Mouse (Mus musculus) MEL (cell line): ENCODE data around the gene AC124502.3. TPM values are rescaled to one million over a fixed set of nuclear protein-coding genes. Genes with fewer than 3 reads are reported as not detected.

ENCODE experiments used
- DNase-seq: peaks from one replicate; pipeline ENCODE4 v3.0.0; 2011; ENCODE audit warnings: low read depth, low spot score
- H3K27ac ChIP-seq: 2 replicates; pipeline ENCODE4 v1.5.1; 2012; ENCODE audit warnings: low read depth, mild to moderate bottlenecking, control low read depth, low read length, moderate library complexity; ENCODE audit not compliant: control insufficient read depth
- H3K27me3 ChIP-seq, 2 experiments: fragments of 150-350 bp in 1 of 2; sonication (generic) in 1 of 2; 2 replicates each; pipeline ENCODE4 v1.6.1; 2012; ENCODE audit warnings: low read length in 2 of 2, mild to moderate bottlenecking in 2 of 2, improper control_type of control experiment in 1 of 2, moderate library complexity in 1 of 2; ENCODE audit not compliant: insufficient read depth in 2 of 2, control insufficient read depth in 1 of 2
- H3K36me3 ChIP-seq, 2 experiments: 2 replicates each; pipeline ENCODE4 v1.6.1; 2012 to 2014; ENCODE audit warnings: low read length in 2 of 2, improper control_type of control experiment in 1 of 2, inconsistent platforms in 1 of 2, mild to moderate bottlenecking in 1 of 2; ENCODE audit not compliant: insufficient read depth in 2 of 2, control insufficient read depth in 1 of 2
- H3K4me1 ChIP-seq, 2 experiments: fragments of 150-350 bp in 1 of 2; sonication (generic) in 1 of 2; 2 replicates each; pipeline ENCODE4 v1.6.1; 2012; ENCODE audit warnings: low read length in 2 of 2, improper control_type of control experiment in 1 of 2, mild to moderate bottlenecking in 1 of 2; ENCODE audit not compliant: insufficient read depth in 2 of 2, control insufficient read depth in 1 of 2
- H3K4me3 ChIP-seq, 2 experiments: fragments of 150-350 bp in 1 of 2; sonication (generic) in 1 of 2; 2 replicates each; pipeline ENCODE4 v1.5.1; 2012; ENCODE audit warnings: low read depth in 2 of 2, low read length in 2 of 2, mild to moderate bottlenecking in 2 of 2, moderate library complexity in 2 of 2, control low read depth in 1 of 2, improper control_type of control experiment in 1 of 2; ENCODE audit not compliant: control insufficient read depth in 1 of 2, insufficient read depth in 1 of 2
- H3K79me2 ChIP-seq: 2 replicates; pipeline ENCODE4 v1.6.1; 2012; ENCODE audit warnings: mild to moderate bottlenecking, low read length, moderate library complexity; ENCODE audit not compliant: control insufficient read depth, poor library complexity, insufficient read depth
- H3K9ac ChIP-seq: 2 replicates; pipeline ENCODE4 v1.6.1; 2012; ENCODE audit warnings: low read depth, mild to moderate bottlenecking, control low read depth, low read length, moderate library complexity; ENCODE audit not compliant: control insufficient read depth, poor library complexity, severe bottlenecking
- H3K9me3 ChIP-seq: fragments of 150-350 bp; sonication (generic); replicated peaks from 2 replicates; pipeline ENCODE4 v1.6.1; 2012; ENCODE audit warnings: mild to moderate bottlenecking, low read length, improper control_type of control experiment, moderate library complexity; ENCODE audit not compliant: insufficient read depth
- BHLHE40 ChIP-seq: IDR thresholded peaks from 2 replicates; pipeline ENCODE4 v1.6.1; 2012; ENCODE audit warnings: low read depth, mild to moderate bottlenecking, inconsistent platforms, low read length, improper control_type of control experiment, borderline replicate concordance
- CTCF ChIP-seq, 3 experiments: IDR thresholded peaks in 2 of 3; conservative IDR thresholded peaks in 1 of 3; 2 replicates each; pipeline ENCODE4 v1.5.1; 2011 to 2012; ENCODE audit warnings: low read length in 3 of 3, low read depth in 2 of 3, mild to moderate bottlenecking in 2 of 3, improper control_type of control experiment in 1 of 3, inconsistent platforms in 1 of 3, mixed read lengths in 1 of 3, moderate library complexity in 1 of 3; ENCODE audit not compliant: control insufficient read depth in 1 of 3, insufficient read depth in 1 of 3, poor library complexity in 1 of 3, severe bottlenecking in 1 of 3
- E2F4 ChIP-seq: IDR thresholded peaks from 2 replicates; pipeline ENCODE4 v1.6.1; 2011; ENCODE audit warnings: low read depth, low read length, improper control_type of control experiment, borderline replicate concordance
- GABPA ChIP-seq: IDR thresholded peaks from 2 replicates; pipeline ENCODE4 v1.6.1; 2012; ENCODE audit warnings: low read depth, mild to moderate bottlenecking, inconsistent platforms, low read length, improper control_type of control experiment, moderate library complexity
- MAX ChIP-seq: IDR thresholded peaks from 2 replicates; pipeline ENCODE4 v1.6.1; 2011; ENCODE audit warnings: low read length, improper control_type of control experiment
- MYB ChIP-seq: IDR thresholded peaks from 2 replicates; pipeline ENCODE4 v1.6.1; 2011; ENCODE audit warnings: mild to moderate bottlenecking, low read depth, low read length, improper control_type of control experiment
- MYC ChIP-seq: IDR thresholded peaks from 2 replicates; pipeline ENCODE4 v1.6.1; 2011; ENCODE audit warnings: low read depth, mild to moderate bottlenecking, low read length, improper control_type of control experiment, moderate library complexity
- NELFE ChIP-seq: IDR thresholded peaks from 2 replicates; pipeline ENCODE4 v1.6.1; 2011; ENCODE audit warnings: low read depth, low read length, improper control_type of control experiment
- NRF1 ChIP-seq: IDR thresholded peaks from 2 replicates; pipeline ENCODE4 v1.6.1; 2014; ENCODE audit warnings: low read depth, mild to moderate bottlenecking, inconsistent platforms, low read length, improper control_type of control experiment, moderate library complexity; ENCODE audit not compliant: poor library complexity, insufficient read depth, severe bottlenecking
- POLR2A ChIP-seq, 2 experiments: IDR thresholded peaks; 2 replicates each; pipeline ENCODE4 v1.6.1; 2011 to 2012; ENCODE audit warnings: low read length in 2 of 2, mild to moderate bottlenecking in 2 of 2, control low read depth in 1 of 2, improper control_type of control experiment in 1 of 2, low read depth in 1 of 2, moderate library complexity in 1 of 2; ENCODE audit not compliant: control insufficient read depth in 1 of 2, insufficient read depth in 1 of 2, poor library complexity in 1 of 2
- POLR2AphosphoS5 ChIP-seq: IDR thresholded peaks from 2 replicates; pipeline ENCODE4 v1.6.1; 2012; ENCODE audit warnings: low read depth, borderline replicate concordance, mild to moderate bottlenecking, inconsistent platforms, low read length, moderate library complexity, mixed read lengths
- RAD21 ChIP-seq: IDR thresholded peaks from 2 replicates; pipeline ENCODE4 v1.6.1; 2011; ENCODE audit warnings: mild to moderate bottlenecking, low read depth, low read length, improper control_type of control experiment
- SIN3A ChIP-seq: IDR thresholded peaks from 2 replicates; pipeline ENCODE4 v1.6.1; 2012; ENCODE audit warnings: low read length, improper control_type of control experiment, inconsistent platforms
- TAL1 ChIP-seq: IDR thresholded peaks from 2 replicates; pipeline ENCODE4 v1.6.1; 2012; ENCODE audit warnings: mild to moderate bottlenecking, inconsistent platforms, low read length, moderate library complexity, mixed read lengths
- TBP ChIP-seq: IDR thresholded peaks from 2 replicates; pipeline ENCODE4 v1.8.0; 2011; ENCODE audit warnings: low read depth, low read length, improper control_type of control experiment
- TCF12 ChIP-seq: IDR thresholded peaks from 2 replicates; pipeline ENCODE4 v1.6.1; 2014; ENCODE audit warnings: low read depth, mild to moderate bottlenecking, inconsistent platforms, low read length, improper control_type of control experiment, moderate library complexity
- UBTF ChIP-seq: IDR thresholded peaks from 2 replicates; pipeline ENCODE4 v1.6.1; 2012; ENCODE audit warnings: low read depth, mild to moderate bottlenecking, inconsistent platforms, low read length, improper control_type of control experiment, moderate library complexity, borderline replicate concordance; ENCODE audit not compliant: insufficient read depth
- ZMIZ1 ChIP-seq: IDR thresholded peaks from 2 replicates; pipeline ENCODE4 v1.6.1; 2012; ENCODE audit warnings: low read depth, mild to moderate bottlenecking, inconsistent platforms, low read length, improper control_type of control experiment, moderate library complexity
- ZNF384 ChIP-seq: IDR thresholded peaks from 2 replicates; pipeline ENCODE4 v1.6.1; 2012; ENCODE audit warnings: low read depth, mild to moderate bottlenecking, inconsistent platforms, low read length, improper control_type of control experiment
- polyA plus RNA-seq, 2 experiments: library from polyadenylated mRNA; stranded (reverse) in 1 of 2; unstranded in 1 of 2; fragments of >175 nt in 1 of 2; fragments of >200 nt in 1 of 2; gene quantifications; 2 replicates each; pipeline versions ENCODE4 v1.2.1 to v1.2.4; 2012; ENCODE audit warnings: low replicate concordance in 2 of 2, low read depth in 1 of 2; ENCODE audit not compliant: insufficient read length in 2 of 2, insufficient read depth in 1 of 2, missing spikeins in 1 of 2
- total RNA-seq: library from RNA; depleted of rRNA; stranded (reverse); fragments of 300-350 nt; gene quantifications from 2 replicates; pipeline ENCODE4 v1.2.3, GENCODE M21; 2012

Gene AC124502.3
- total and polyA plus RNA-seq, 3 experiments: 0.75 to 2.1 TPM; not detected in 1

DNA sequence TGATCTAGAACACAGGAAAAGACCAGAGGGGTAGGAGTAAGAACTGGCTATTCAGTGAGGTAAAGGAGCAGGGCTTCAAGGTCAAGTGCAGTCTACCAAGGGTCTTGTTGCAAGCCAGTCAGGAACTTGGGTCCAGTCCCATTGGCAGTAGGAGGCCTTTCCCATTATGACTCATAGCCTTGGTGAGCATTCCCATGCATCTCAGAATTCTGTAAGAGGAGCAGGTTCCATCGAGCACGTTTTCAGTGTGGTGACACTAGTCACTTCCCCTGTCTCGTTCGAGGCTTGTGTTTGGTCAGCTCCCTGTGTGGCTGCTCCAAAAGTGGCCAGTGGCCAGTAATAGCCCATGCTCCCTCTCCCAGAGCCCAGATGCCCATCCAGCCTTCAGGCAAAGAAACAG lies 6.8 kb downstream of the AC124502.3 start:
- peaks cover 15% of the 10 kb centered on the region for H3K79me2 ChIP-seq
- peaks cover 2 to 4% of the 10 kb centered on the region in 2 experiments; a peak in 3 of 4 replicates for H3K36me3 ChIP-seq
- no peak overlapping the region for H3K27ac ChIP-seq
- no peak for DNase-seq
- no peaks in the 10 kb centered on the region for H3K27me3 ChIP-seq
- H3K9me3 ChIP-seq: no peaks in the 10 kb centered on the region
- TF ChIP-seq BHLHE40 (no peak), MAX (no peak), GABPA (no peak), POLR2A (IDR thresholded peaks at IDR 0.05; ENCODE audit: control insufficient read depth in 1 of 2, insufficient read depth in 1 of 2, low read depth in 1 of 2, low read length in 2 of 2, poor library complexity in 1 of 2) (no peak), POLR2AphosphoS5 (no peak), ZMIZ1 (no peak), NELFE (no peak), MYC (no peak), RAD21 (no peak), SIN3A (no peak), MYB (no peak), UBTF (no peak), TBP (no peak), NRF1 (no peak)
- no peak overlapping the region for H3K9ac ChIP-seq
- no peak overlapping the region for H3K4me3 ChIP-seq
- H3K4me1 ChIP-seq: no peaks in the 10 kb centered on the region; a peak in 2 of 4 replicates

DNA sequence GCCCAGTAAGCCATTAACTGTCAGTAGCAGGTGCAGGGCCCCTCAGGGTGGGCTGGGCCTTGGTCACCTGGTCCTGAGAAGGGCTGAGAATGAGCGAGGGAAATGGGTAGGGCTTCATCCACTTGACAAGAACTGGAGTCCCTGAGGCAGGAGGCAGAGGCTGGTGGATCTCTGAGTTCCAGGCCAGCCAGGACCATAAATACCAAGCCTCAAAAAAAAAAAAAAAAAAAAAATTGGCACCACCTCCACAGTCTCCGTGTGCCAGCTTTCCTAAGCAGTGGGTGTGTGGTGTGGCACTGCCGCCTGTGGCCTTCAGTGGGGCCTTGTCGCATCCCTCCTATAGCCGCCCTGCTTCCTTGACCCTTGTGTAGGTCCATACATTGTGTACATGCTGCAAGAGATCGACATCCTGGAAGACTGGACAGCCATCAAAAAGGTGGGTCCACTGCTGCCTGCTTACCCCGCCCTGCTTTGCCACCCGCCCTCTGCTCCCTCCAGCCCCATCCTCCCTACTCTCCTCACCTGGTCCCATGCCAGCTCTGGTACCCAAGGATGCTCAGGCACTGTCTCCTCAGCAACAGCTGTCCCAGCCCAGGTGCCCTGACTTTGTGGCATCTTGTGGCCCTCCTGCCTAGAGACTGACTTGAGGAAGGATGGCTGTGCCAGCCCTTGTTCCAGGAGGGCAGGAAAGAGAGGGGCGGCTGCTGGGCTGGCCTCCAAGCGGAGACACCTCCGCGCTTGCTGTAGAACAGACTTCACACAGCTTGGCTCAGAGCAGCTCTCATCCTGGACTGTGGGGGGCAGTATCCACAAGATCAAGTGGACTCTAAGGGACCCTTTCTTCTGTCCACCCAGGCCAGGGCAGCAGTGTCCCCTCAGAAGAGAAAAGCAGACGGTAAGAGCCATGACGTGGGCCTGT lies 9.7 kb downstream of the AC124502.3 start:
- H3K36me3 ChIP-seq: peaks cover 0 to 3% of the 10 kb centered on the region in 2 experiments; a peak in 3 of 4 replicates
- DNase-seq: no peak
- peaks cover 0 to 1% of the 10 kb centered on the region in 2 experiments; a peak in 1 of 4 replicates for H3K4me1 ChIP-seq
- no peaks in the 10 kb centered on the region for H3K9me3 ChIP-seq
- H3K9ac ChIP-seq: no peak overlapping the region
- no peak for TF ChIP-seq TAL1
- TF ChIP-seq ZMIZ1: no peak
- TF ChIP-seq E2F4: no peak
- TF ChIP-seq TCF12: no peak
- TF ChIP-seq CTCF (IDR thresholded peaks at IDR 0.05 in 2 of 3, conservative IDR thresholded peaks at IDR 0.05 in 1 of 3; ENCODE audit: control insufficient read depth in 1 of 3, insufficient read depth in 1 of 3, low read depth in 2 of 3, low read length in 3 of 3, poor library complexity in 1 of 3, severe bottlenecking in 1 of 3): peak in 2 of 3 experiments; percentile 19 to 21; a peak in 2 of 6 replicates
- TF ChIP-seq ZNF384: peak; percentile 28; the same call in 1 of the 2 replicates
- no peak for TF ChIP-seq UBTF
- TF ChIP-seq POLR2A (IDR thresholded peaks at IDR 0.05; ENCODE audit: control insufficient read depth in 1 of 2, insufficient read depth in 1 of 2, low read depth in 1 of 2, low read length in 2 of 2, poor library complexity in 1 of 2): no peak
- H3K27ac ChIP-seq: no peak overlapping the region
- no peak overlapping the region for H3K4me3 ChIP-seq
- no peaks in the 10 kb centered on the region for H3K79me2 ChIP-seq
- H3K27me3 ChIP-seq: no peaks in the 10 kb centered on the region
